Mouse (Mus musculus) retina, postnatal 1 day (tissue): ENCODE results near the gene Tmem274.

Experiments used
- DNase-seq: peaks from one replicate; pipeline ENCODE4 v3.0.0-alpha.2; 2012

Tmem274 gene

GRCm38 (mm10) chr4:149526330-149526729 is 49.2 kb downstream of the Tmem274 start:
- DNase-seq, result peak; percentile 64

GRCm38 (mm10) chr4:149527621-149528354 is 50.6 kb downstream of the Tmem274 start:
- no peak for DNase-seq

GRCm38 (mm10) chr4:149529691-149530090 is 52.5 kb downstream of the Tmem274 start:
- DNase-seq, result no peak
